Mouse (Mus musculus) embryonic facial prominence, embryonic 12.5 days (tissue): ENCODE results near the gene Gdf15. TPM values are rescaled to one million over a fixed set of nuclear protein-coding genes. Genes with fewer than 3 reads are reported as not detected.

ENCODE experiments used
- ATAC-seq: fragments of 200-750 bp; cut with Nextera tagmentation; 2 replicates; pipeline ENCODE4 v1.8.0; 2017; ENCODE audit not compliant: insufficient number of reproducible peaks, insufficient read depth, low FRiP score, low TSS enrichment
- H3K27ac ChIP-seq: fragments of 300-500 bp; sonication (generic); 2 replicates; pipeline ENCODE4 v1.5.1; 2016; ENCODE audit warnings: mild to moderate bottlenecking
- H3K27me3 ChIP-seq: fragments of 300-500 bp; sonication (generic); 2 replicates; pipeline ENCODE4 v1.6.1; 2016; ENCODE audit warnings: mild to moderate bottlenecking, moderate library complexity
- H3K36me3 ChIP-seq: fragments of 300-500 bp; sonication (generic); 2 replicates; pipeline ENCODE4 v1.6.1; 2016; ENCODE audit warnings: mild to moderate bottlenecking
- H3K4me1 ChIP-seq: fragments of 300-500 bp; sonication (generic); 2 replicates; pipeline ENCODE4 v1.6.1; 2016
- H3K4me2 ChIP-seq: fragments of 300-500 bp; sonication (generic); replicated peaks from 2 replicates; pipeline ENCODE4 v1.6.1; 2016; ENCODE audit warnings: mild to moderate bottlenecking, moderate library complexity
- H3K4me3 ChIP-seq: fragments of 300-500 bp; sonication (generic); 2 replicates; pipeline ENCODE4 v1.5.1; 2016; ENCODE audit warnings: mild to moderate bottlenecking
- H3K9ac ChIP-seq: fragments of 300-500 bp; sonication (generic); 2 replicates; pipeline ENCODE4 v1.6.1; 2016; ENCODE audit warnings: mild to moderate bottlenecking, moderate library complexity
- H3K9me3 ChIP-seq: fragments of 300-500 bp; sonication (generic); 2 replicates; pipeline ENCODE4 v1.6.1; 2016; ENCODE audit warnings: mild to moderate bottlenecking, moderate library complexity
- WGBS: fragments of 180-500 bp; shearing (Covaris S2); methylation state at CpG from one replicate; pipeline ENCODE4 v1.1.7; 2016; 5-methylcytosine and 5-hydroxymethylcytosine counted together
- polyA plus RNA-seq: library from polyadenylated mRNA; unstranded; fragments of >200 nt; fragmentation: Nextera tagmentation; extraction: Ambion mirVana; gene quantifications from 2 replicates; pipeline ENCODE4 v1.2.1, GENCODE M21; 2016

The Gdf15 gene
- polyA plus RNA-seq, 1 experiment from 2014 or later, result not detected

DNA sequence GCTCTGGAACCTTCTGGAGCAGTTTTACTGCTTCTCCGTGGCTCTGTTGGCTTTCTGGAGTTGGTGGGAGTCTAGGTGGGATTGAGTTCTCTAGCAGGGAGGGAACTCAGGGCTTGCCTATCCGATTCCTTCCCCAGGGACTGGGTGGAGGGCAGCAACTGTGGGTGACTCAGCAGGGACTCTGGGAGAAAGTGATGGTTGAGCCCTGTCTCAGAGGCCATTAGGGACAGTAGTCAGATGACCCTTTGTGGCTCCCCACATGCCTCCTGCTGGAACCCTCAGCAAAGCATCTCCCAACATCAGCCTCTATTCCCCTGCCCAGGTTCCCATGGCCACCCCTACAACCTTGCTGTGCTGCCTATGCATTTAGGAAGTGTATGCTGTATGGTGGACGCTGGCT lies 10.8 kb upstream of the Gdf15 start:
- Histone ChIP-seq H3K27ac (no peak overlapping the region), H3K4me2 (no peak overlapping the region), H3K4me3 (no peak overlapping the region), H3K9ac (no peak overlapping the region), H3K9me3 (no peaks in the 10 kb centered on the region), H3K27me3 (no peaks in the 10 kb centered on the region), H3K4me1 (peaks cover 10% of the 10 kb centered on the region), H3K36me3 (no peaks in the 10 kb centered on the region)
- ATAC-seq, result no peak
- 72% methylated on average over 3 of the region's 3 CpGs for WGBS

DNA sequence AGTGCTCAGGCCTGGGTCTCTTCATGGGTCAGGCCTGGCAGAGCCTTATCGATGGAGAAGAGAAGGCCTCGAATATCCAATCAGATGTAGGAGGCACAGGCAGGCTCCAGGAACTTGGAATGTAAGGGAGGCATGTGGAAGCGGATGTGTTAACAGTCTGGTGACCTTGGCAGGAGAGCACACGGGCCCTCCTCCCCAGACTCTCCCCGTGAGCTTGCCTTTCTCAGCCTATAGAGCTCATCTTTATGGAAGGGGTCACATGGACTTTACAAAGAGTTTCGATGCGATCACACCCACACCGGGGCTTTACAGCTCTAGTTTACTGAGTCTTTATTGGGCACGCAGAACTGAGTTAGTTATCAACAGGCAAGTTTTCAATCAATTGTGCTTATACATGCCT lies 6.5 kb upstream of the Gdf15 start:
- H3K4me1 ChIP-seq, result peaks cover 11% of the 10 kb centered on the region; the same call in 1 of the 2 replicates
- H3K9ac ChIP-seq, result no peak overlapping the region
- H3K36me3 ChIP-seq, result no peaks in the 10 kb centered on the region
- H3K27ac ChIP-seq, result no peak overlapping the region
- ATAC-seq, result no peak
- H3K4me2 ChIP-seq, result no peak overlapping the region
- 79% methylated on average over 9 of the region's 9 CpGs for WGBS
- H3K9me3 ChIP-seq, result no peaks in the 10 kb centered on the region
- H3K4me3 ChIP-seq, result no peak overlapping the region
- H3K27me3 ChIP-seq, result no peaks in the 10 kb centered on the region

DNA sequence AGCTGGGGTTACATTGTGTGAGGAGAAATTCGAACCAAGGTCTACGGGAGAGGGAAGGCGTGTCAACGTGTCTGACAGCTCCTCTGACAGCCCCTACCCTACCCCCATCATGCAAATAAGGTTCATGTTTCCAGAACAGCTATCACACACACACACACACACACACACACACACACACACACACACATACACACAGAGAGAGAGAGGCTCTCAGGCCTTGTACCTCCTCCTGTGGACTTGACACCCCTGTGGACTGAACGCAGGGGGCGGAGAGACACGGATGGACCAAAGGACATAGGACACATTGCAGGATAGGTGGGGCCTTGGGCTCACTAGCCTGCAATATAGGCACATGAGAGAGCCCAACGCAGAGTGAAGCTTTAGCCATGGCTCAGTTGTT lies 4.6 kb upstream of the Gdf15 start:
- WGBS, result 43% methylated on average over 8 of the region's 8 CpGs
- no peak overlapping the region for H3K4me3 ChIP-seq
- no peak for ATAC-seq
- H3K9me3 ChIP-seq, result no peaks in the 10 kb centered on the region
- H3K36me3 ChIP-seq, result no peaks in the 10 kb centered on the region
- peaks cover 10% of the 10 kb centered on the region; the same call in 1 of the 2 replicates for H3K27me3 ChIP-seq
- no peak overlapping the region for H3K4me2 ChIP-seq
- H3K27ac ChIP-seq, result no peak overlapping the region
- peaks cover 12% of the 10 kb centered on the region; the same call in 1 of the 2 replicates for H3K4me1 ChIP-seq
- 0 out of 2 replicates have a peak overlapping the region, but pooled peaks have one; percentile 1 for H3K9ac ChIP-seq

DNA sequence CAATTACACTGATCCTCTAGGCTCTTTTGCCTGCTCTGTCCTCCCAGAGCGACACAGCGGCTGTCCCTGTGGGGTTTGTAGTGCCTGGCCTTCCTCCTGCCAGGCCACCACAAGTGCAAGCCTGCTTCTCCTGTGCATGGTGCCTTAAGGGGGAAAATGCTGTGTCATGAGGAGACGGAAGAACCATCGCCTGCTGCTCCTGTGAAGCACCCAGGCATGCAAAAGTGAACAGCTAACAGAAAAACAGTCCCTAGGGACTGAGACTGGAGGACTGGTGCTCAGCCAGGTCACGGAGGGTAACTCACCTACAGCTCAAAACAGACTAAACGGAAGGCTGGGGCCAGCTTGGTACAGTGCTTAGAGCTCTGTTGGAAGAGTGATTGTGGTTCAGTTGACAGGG lies 3.3 kb upstream of the Gdf15 start:
- Histone ChIP-seq H3K4me1 (peaks cover 22% of the 10 kb centered on the region), H3K36me3 (no peaks in the 10 kb centered on the region), H3K4me3 (no peak overlapping the region), H3K9me3 (no peaks in the 10 kb centered on the region), H3K27me3 (peaks cover 22% of the 10 kb centered on the region), H3K9ac (no peak overlapping the region), H3K4me2 (no peak overlapping the region), H3K27ac (no peak overlapping the region)
- 75% methylated on average over 6 of the region's 6 CpGs for WGBS
- no peak for ATAC-seq

DNA sequence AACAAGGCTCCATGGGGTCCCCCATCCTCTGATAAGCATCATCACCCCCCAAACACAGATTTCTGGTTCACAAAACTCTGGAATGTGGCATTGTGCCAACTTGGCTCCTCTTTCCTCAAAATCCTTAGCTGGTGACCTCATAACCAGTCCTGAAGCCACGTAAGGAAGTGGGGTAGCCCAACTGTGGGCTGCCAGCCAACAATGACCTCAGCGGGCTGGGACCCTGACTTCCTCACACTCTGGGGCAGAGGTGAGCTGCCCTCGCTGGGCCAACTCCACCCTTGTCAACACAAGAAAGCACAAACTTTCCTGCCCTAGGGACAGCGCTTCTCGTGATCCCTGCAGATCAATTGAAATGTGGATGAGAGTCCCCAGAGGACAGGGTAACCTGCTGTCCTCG lies 1.8 kb upstream of the Gdf15 start:
- H3K9me3 ChIP-seq, result no peaks in the 10 kb centered on the region
- H3K4me1 ChIP-seq, result peaks cover 29% of the 10 kb centered on the region
- ATAC-seq, result no peak
- no peak overlapping the region for H3K4me2 ChIP-seq
- H3K9ac ChIP-seq, result no peak overlapping the region
- H3K27me3 ChIP-seq, result peaks cover 22% of the 10 kb centered on the region
- no peak overlapping the region for H3K27ac ChIP-seq
- WGBS, result 56% methylated on average over 6 of the region's 6 CpGs
- no peaks in the 10 kb centered on the region for H3K36me3 ChIP-seq
- H3K4me3 ChIP-seq, result no peak overlapping the region

DNA sequence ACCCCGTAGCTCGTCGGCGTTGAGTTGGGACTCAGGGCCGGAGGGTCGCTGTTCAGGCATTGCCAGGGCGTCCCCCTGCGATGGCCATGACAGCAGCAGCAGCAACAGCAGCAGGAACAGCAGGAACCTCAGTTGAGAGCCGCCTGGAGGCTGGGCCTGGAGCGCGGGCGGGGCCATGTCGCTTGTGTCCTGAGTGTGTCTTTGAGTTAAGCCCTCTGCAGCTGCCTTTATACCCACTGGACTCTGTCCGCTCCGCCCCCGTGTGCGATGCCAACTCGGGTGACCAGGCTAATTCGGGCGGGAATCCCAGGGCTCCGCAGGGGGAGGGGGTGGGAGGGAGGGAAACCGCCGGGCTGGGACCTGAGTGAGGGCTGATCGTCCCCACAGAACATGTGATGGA lies 820 bp downstream of the Gdf15 start:
- Histone ChIP-seq H3K27ac (no peak overlapping the region), H3K9ac (no peak overlapping the region), H3K4me3 (no peak overlapping the region), H3K27me3 (peaks cover 22% of the 10 kb centered on the region), H3K36me3 (no peaks in the 10 kb centered on the region), H3K9me3 (no peaks in the 10 kb centered on the region), H3K4me1 (peaks cover 24% of the 10 kb centered on the region), H3K4me2 (0 out of 2 replicates have a peak overlapping the region, but pooled peaks have one; percentile 3)
- ATAC-seq, result no peak
- WGBS, result 21% methylated on average over 24 of the region's 24 CpGs

DNA sequence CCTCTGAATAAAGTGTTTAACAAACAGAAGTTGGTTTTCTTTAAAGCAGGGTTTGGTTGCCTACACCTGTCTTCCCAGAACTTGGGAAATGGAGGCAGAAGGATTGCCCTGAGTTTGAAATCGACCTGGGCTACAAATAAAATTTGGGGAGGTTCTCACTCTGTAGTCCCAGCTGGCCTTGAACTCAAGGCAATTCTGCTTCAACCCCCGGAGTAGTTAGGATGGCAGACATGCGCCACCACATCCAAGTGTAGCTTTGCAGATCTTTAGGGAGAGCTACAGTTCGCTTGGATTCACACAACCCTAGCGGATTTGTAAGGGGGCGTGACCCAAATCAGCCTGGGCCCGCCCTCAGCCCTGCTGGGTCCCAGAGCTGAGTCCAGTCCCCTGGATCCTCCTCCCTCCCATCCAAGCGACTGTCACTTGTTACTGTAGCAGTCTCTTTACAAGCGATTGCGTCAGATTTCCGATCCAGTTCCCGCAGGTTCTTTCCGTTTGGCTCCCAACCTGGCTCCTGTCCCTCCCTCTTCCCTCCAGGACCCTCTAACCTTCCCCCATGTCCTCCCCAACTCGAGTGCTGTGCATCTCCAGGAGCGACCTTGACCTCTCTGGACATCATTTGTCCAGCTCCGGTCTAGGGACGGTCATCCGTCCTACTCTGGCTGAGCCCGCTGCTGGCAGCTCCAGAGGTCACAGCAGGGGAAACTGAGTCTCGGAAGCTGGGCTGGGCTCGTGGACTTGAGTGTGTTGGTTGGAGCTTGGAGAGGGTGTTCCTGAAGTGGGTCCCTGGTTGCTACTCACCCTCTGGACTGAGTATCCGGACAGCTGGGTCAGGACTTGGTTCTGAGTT lies 1.5 kb downstream of the Gdf15 start:
- Histone ChIP-seq H3K27me3 (peaks cover 22% of the 10 kb centered on the region), H3K27ac (no peak overlapping the region), H3K4me3 (no peak overlapping the region; the same call in 1 of the 2 replicates), H3K4me2 (peak overlapping the region; percentile 63; the same call in 1 of the 2 replicates), H3K36me3 (no peaks in the 10 kb centered on the region), H3K4me1 (peaks cover 24% of the 10 kb centered on the region), H3K9ac (no peak overlapping the region; the same call in 1 of the 2 replicates), H3K9me3 (no peaks in the 10 kb centered on the region)
- 12% methylated on average over 22 of the region's 22 CpGs for WGBS
- ATAC-seq, result no peak

DNA sequence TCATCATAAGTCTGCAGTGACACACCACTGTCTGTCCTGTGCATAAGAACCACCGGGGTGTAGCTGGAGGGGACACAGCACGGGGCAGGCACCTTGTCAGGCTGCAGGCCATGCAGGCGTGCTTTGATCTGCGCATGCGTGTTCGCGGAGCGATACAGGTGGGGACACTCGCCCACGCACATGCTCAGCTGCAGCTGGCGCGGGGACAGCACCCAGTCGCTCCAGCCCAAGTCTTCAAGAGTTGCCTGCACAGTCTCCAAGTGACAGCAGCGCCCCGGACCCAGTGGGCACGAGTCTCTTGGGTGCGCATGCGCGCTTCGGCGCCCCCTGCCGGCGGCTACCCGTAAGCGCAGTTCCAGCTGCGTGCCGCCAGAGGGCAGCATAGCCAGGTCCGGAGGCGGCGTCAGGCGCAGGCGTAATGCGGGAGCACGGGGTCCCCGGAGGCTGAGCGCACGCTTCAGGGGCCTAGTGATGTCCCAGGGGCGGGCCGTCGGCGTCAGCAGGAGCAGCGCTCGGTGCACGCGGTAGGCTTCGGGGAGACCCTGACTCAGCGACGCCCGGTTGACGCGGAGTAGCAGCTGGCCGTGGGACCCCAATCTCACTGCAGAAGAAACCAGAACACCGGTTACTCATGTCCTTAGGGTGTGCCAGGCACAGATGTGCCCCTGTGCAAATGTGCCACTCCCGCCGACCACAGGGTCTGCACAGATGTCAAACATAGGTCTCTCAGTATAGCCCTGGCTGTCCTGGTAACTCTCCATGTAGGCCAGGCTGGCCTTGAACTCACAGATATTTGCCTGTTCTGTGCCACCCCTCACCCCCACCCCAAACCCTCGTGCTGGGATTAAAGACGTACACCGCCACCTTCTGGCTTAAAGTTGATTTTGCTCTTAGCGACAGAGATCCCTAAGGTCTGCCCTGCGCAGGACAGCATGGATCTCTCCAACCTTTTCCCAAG lies 2.4 kb downstream of the Gdf15 start:
- ATAC-seq, result peak; percentile 70
- H3K27ac ChIP-seq, result no peak overlapping the region
- 2% methylated on average over 60 of the region's 60 CpGs for WGBS

DNA sequence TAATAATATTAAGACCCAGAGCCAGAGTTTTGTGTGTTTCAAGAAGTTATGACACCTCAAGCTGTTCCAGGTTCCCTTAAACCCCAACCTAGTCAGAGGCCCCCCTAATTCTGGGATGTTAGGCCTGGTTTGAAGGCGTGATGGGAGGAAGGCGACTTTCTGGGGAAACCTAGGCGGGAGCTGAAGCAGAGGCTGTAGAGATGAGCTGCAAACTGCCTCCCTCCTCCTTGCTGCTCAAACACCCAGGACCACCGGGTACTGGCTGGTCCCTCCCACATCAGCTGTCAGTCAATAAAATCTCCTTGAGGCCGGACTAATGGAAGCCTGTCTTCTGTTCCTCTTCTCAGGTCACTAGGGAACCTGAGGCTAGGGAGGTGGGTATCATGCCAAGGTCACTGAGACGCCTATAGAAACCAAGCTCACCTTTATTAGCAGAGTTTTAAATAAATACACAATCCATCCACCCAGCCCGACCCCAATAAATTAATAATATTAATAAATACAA lies 3.2 kb downstream of the Gdf15 start:
- Histone ChIP-seq H3K27ac (no peak overlapping the region), H3K4me1 (peaks cover 21% of the 10 kb centered on the region), H3K4me3 (peak overlapping the region; percentile 41), H3K9me3 (no peaks in the 10 kb centered on the region), H3K9ac (peak overlapping the region; percentile 25), H3K27me3 (peaks cover 22% of the 10 kb centered on the region), H3K36me3 (no peaks in the 10 kb centered on the region), H3K4me2 (peak overlapping the region; percentile 63)
- no peak for ATAC-seq
- WGBS, result 57% methylated on average over 7 of the region's 7 CpGs

More for the DNA sequence above, 2.4 kb downstream of the Gdf15 start:
- peaks cover 24% of the 10 kb centered on the region for H3K4me1 ChIP-seq
- H3K9ac ChIP-seq, result peak overlapping the region; percentile 49
- peaks cover 22% of the 10 kb centered on the region for H3K27me3 ChIP-seq
- no peaks in the 10 kb centered on the region for H3K36me3 ChIP-seq
- H3K9me3 ChIP-seq, result no peaks in the 10 kb centered on the region
- H3K4me3 ChIP-seq, result peak overlapping the region; percentile 41
- peak overlapping the region; percentile 63 for H3K4me2 ChIP-seq

DNA sequence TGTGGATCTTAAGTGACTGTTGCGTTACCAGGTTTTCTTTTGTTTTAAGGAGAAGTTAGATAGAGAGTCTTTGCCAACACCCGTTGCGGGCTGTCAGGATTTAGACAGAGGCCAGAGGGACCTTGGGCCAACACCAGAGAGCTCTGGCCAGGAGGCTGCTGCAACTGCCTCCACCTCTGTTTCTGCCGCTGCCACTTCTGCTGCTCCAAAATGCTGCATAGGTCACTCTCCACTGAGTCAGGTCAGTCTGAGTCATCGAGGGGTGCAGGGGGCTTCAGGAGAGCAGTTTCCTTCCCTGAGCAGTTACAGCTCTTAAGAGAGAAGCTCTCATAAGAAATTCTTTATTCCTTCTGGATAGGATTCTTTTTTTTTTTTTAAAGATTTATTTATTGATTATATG lies 5.2 kb downstream of the Gdf15 start:
- no peaks in the 10 kb centered on the region for H3K36me3 ChIP-seq
- H3K27me3 ChIP-seq, result peaks cover 19% of the 10 kb centered on the region
- no peak overlapping the region for H3K27ac ChIP-seq
- ATAC-seq, result no peak
- H3K9me3 ChIP-seq, result no peaks in the 10 kb centered on the region
- WGBS, result 90% methylated on average over 5 of the region's 5 CpGs
- H3K4me3 ChIP-seq, result no peak overlapping the region
- peaks cover 17% of the 10 kb centered on the region for H3K4me1 ChIP-seq
- H3K9ac ChIP-seq, result no peak overlapping the region
- no peak overlapping the region for H3K4me2 ChIP-seq

DNA sequence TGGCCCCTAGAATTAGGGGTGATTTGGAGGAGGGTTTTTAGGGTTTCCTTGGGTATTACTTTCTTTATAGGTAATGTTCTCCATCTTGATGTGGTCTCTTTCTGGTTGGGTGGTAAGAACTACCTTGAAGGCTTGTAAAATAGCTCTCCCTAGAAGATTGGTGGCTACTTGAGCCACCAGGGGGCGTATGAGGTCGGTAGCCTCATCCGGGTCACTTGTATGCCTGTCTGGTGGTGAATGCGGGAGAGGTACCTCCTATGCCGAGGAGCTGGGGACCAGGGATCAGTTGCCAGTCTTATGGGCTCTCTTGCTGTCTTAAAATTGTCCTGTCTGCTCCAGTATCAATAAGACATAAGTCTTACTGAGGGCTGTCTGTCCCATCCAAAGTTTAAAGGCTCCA lies 7.2 kb downstream of the Gdf15 start:
- Histone ChIP-seq H3K27ac (no peak overlapping the region), H3K36me3 (no peaks in the 10 kb centered on the region), H3K9me3 (no peaks in the 10 kb centered on the region), H3K4me2 (peak overlapping the region; percentile 7; the same call in 1 of the 2 replicates), H3K4me3 (no peak overlapping the region), H3K4me1 (0 out of 2 replicates have a peak, but pooled peaks cover 3% of the 10 kb centered on the region), H3K27me3 (peaks cover 19% of the 10 kb centered on the region), H3K9ac (no peak overlapping the region)
- ATAC-seq, result no peak
- 17% methylated on average over 5 of the region's 5 CpGs for WGBS
